Mouse (Mus musculus): Measurements from ENCODE around the gene Gdpgp1. TPM values are rescaled to one million over a fixed set of nuclear protein-coding genes. Genes with fewer than 3 reads are reported as not detected.

Gene Gdpgp1
- polyA plus RNA-seq (2012; rRNA removed), result 5.3 and 5.4 TPM in 2 replicates

GRCm38 (mm10) chr7:80232489-80233029 lies at the start of gene Gdpgp1, which contains the start of gene Cib1:
Gdpgp1 (plus strand) TSS chr7:80232865.
Cib1 (minus strand) TSS chr7:80232813.
- H3K4me3 ChIP-seq (ENCODE audit: control insufficient read depth, insufficient read depth, low read length), result peak within 1 kb of the TSS; percentile 60
- peak; percentile 98 for DNase-seq
- H3K27ac ChIP-seq (ENCODE audit: control insufficient read depth, insufficient read depth, low read length), result peak within 1 kb of the TSS; percentile 50
- TF ChIP-seq POLR2A (IDR thresholded peaks at IDR 0.05; ENCODE audit: control insufficient read depth, extremely low read depth, insufficient read depth, low read length, poor library complexity), result peak; percentile 70
- TF ChIP-seq CTCF (IDR thresholded peaks at IDR 0.05; ENCODE audit: borderline replicate concordance, control insufficient read depth, extremely low read depth, insufficient read depth, low read length, poor library complexity), result peak; percentile 64; the same call in 1 of the 2 replicates
- WGBS, result under 1% methylated on average over 56 of the region's 56 CpGs
- no peaks in the 10 kb centered on the region; the same call in 1 of the 2 replicates for H3K36me3 ChIP-seq (ENCODE audit: control insufficient read depth, insufficient read depth, low read length)
- no peaks in the 10 kb centered on the region for H3K27me3 ChIP-seq (ENCODE audit: control insufficient read depth, insufficient read depth, low read length)
- peaks cover 10% of the 10 kb centered on the region for H3K4me1 ChIP-seq (replicated peaks; ENCODE audit: control insufficient read depth, insufficient read depth, low read length)

- no peak for DNase-seq
- Histone ChIP-seq H3K27me3 (ENCODE audit: control insufficient read depth, insufficient read depth, low read length) (no peaks in the 10 kb centered on the region), H3K4me1 (replicated peaks; ENCODE audit: control insufficient read depth, insufficient read depth, low read length) (peaks cover 22% of the 10 kb centered on the region), H3K4me3 (ENCODE audit: control insufficient read depth, insufficient read depth, low read length) (no peak overlapping the region), H3K27ac (ENCODE audit: control insufficient read depth, insufficient read depth, low read length) (no peak overlapping the region), H3K36me3 (ENCODE audit: control insufficient read depth, insufficient read depth, low read length) (no peaks in the 10 kb centered on the region)
- no peak for TF ChIP-seq CTCF (IDR thresholded peaks at IDR 0.05; ENCODE audit: borderline replicate concordance, control insufficient read depth, extremely low read depth, insufficient read depth, low read length, poor library complexity)
- TF ChIP-seq POLR2A (IDR thresholded peaks at IDR 0.05; ENCODE audit: control insufficient read depth, extremely low read depth, insufficient read depth, low read length, poor library complexity), result no peak
- WGBS, result 57% methylated on average over 1 of the region's 1 CpGs
These were observed 49.2 kb upstream of the Gdpgp1 start for GRCm38 (mm10) chr7:80183466-80183865.

- H3K27me3 ChIP-seq (ENCODE audit: control insufficient read depth, insufficient read depth, low read length), result no peaks in the 10 kb centered on the region
- no peak overlapping the region for H3K27ac ChIP-seq (ENCODE audit: control insufficient read depth, insufficient read depth, low read length)
- H3K4me1 ChIP-seq (replicated peaks; ENCODE audit: control insufficient read depth, insufficient read depth, low read length), result peaks cover 26% of the 10 kb centered on the region
- TF ChIP-seq POLR2A (IDR thresholded peaks at IDR 0.05; ENCODE audit: control insufficient read depth, extremely low read depth, insufficient read depth, low read length, poor library complexity) (no peak), CTCF (IDR thresholded peaks at IDR 0.05; ENCODE audit: borderline replicate concordance, control insufficient read depth, extremely low read depth, insufficient read depth, low read length, poor library complexity) (no peak)
- H3K4me3 ChIP-seq (ENCODE audit: control insufficient read depth, insufficient read depth, low read length), result no peak overlapping the region
- WGBS, result 84% methylated on average over 5 of the region's 5 CpGs
- no peak for DNase-seq
- no peaks in the 10 kb centered on the region for H3K36me3 ChIP-seq (ENCODE audit: control insufficient read depth, insufficient read depth, low read length)
These were observed 48.7 kb upstream of the Gdpgp1 start for GRCm38 (mm10) chr7:80183969-80184368.

- Histone ChIP-seq H3K4me3 (ENCODE audit: control insufficient read depth, insufficient read depth, low read length) (no peak overlapping the region), H3K4me1 (replicated peaks; ENCODE audit: control insufficient read depth, insufficient read depth, low read length) (peaks cover 31% of the 10 kb centered on the region), H3K27me3 (ENCODE audit: control insufficient read depth, insufficient read depth, low read length) (no peaks in the 10 kb centered on the region), H3K27ac (ENCODE audit: control insufficient read depth, insufficient read depth, low read length) (no peak overlapping the region), H3K36me3 (ENCODE audit: control insufficient read depth, insufficient read depth, low read length) (no peaks in the 10 kb centered on the region)
- TF ChIP-seq POLR2A (IDR thresholded peaks at IDR 0.05; ENCODE audit: control insufficient read depth, extremely low read depth, insufficient read depth, low read length, poor library complexity) (no peak), CTCF (IDR thresholded peaks at IDR 0.05; ENCODE audit: borderline replicate concordance, control insufficient read depth, extremely low read depth, insufficient read depth, low read length, poor library complexity) (no peak)
- WGBS, result 79% methylated on average over 4 of the region's 4 CpGs
- DNase-seq, result no peak
These were observed 48.1 kb upstream of the Gdpgp1 start for GRCm38 (mm10) chr7:80184551-80184950.

- TF ChIP-seq CTCF (IDR thresholded peaks at IDR 0.05; ENCODE audit: borderline replicate concordance, control insufficient read depth, extremely low read depth, insufficient read depth, low read length, poor library complexity) (no peak), POLR2A (IDR thresholded peaks at IDR 0.05; ENCODE audit: control insufficient read depth, extremely low read depth, insufficient read depth, low read length, poor library complexity) (no peak)
- no peak overlapping the region for H3K27ac ChIP-seq (ENCODE audit: control insufficient read depth, insufficient read depth, low read length)
- H3K4me1 ChIP-seq (replicated peaks; ENCODE audit: control insufficient read depth, insufficient read depth, low read length), result peaks cover 32% of the 10 kb centered on the region
- no peak for DNase-seq
- no peaks in the 10 kb centered on the region for H3K36me3 ChIP-seq (ENCODE audit: control insufficient read depth, insufficient read depth, low read length)
- H3K4me3 ChIP-seq (ENCODE audit: control insufficient read depth, insufficient read depth, low read length), result no peak overlapping the region
- 49% methylated on average over 6 of the region's 6 CpGs for WGBS
- no peaks in the 10 kb centered on the region for H3K27me3 ChIP-seq (ENCODE audit: control insufficient read depth, insufficient read depth, low read length)
These were observed 47.7 kb upstream of the Gdpgp1 start for GRCm38 (mm10) chr7:80184968-80185367.

GRCm38 (mm10) chr7:80186021-80186420 lies 46.6 kb upstream of the Gdpgp1 start:
- TF ChIP-seq CTCF (IDR thresholded peaks at IDR 0.05; ENCODE audit: borderline replicate concordance, control insufficient read depth, extremely low read depth, insufficient read depth, low read length, poor library complexity) (no peak), POLR2A (IDR thresholded peaks at IDR 0.05; ENCODE audit: control insufficient read depth, extremely low read depth, insufficient read depth, low read length, poor library complexity) (no peak)
- Histone ChIP-seq H3K4me1 (replicated peaks; ENCODE audit: control insufficient read depth, insufficient read depth, low read length) (peaks cover 36% of the 10 kb centered on the region), H3K4me3 (ENCODE audit: control insufficient read depth, insufficient read depth, low read length) (no peak overlapping the region), H3K36me3 (ENCODE audit: control insufficient read depth, insufficient read depth, low read length) (no peaks in the 10 kb centered on the region), H3K27ac (ENCODE audit: control insufficient read depth, insufficient read depth, low read length) (peak overlapping the region; percentile 1; the same call in 1 of the 2 replicates), H3K27me3 (ENCODE audit: control insufficient read depth, insufficient read depth, low read length) (no peaks in the 10 kb centered on the region)
- DNase-seq, result no peak
- 89% methylated on average over 8 of the region's 8 CpGs for WGBS
